Mouse (Mus musculus) urinary bladder, postnatal 10 days (tissue): ENCODE measurements around the gene Rpl37.
A peak's percentile ranks its signal among the peaks of the same experiment; 100 is the strongest.
"Not testable (repeated sequence)": the region's sequence is repeated elsewhere in the genome, so short reads cannot be mapped to it uniquely, and the experiment has no call there.

Experiments used
- DNase-seq: peaks from one replicate; pipeline ENCODE4 v3.0.0; 2022; ENCODE audit warnings: low spot score

The Rpl37 gene

DNA sequence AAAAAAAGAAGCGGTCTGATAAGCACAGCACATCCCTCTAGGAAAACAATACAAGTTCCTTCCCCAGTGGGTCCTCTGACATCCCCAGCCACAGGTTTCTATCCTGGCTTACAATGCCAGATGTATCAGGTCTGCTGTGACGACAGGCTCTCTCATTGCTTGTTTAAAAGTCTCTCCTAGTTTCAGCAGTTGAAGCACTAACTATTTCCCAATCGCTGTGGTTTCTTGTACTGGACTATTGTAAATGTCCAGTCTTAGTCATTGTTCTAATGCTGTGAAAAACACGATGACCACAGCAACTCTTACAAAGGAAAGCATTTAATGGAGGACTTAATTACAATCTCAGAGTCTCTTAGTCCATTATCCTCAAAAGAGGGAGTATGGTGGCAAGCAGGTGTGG lies 10.0 kb downstream of the Rpl37 start:
- no peak for DNase-seq

DNA sequence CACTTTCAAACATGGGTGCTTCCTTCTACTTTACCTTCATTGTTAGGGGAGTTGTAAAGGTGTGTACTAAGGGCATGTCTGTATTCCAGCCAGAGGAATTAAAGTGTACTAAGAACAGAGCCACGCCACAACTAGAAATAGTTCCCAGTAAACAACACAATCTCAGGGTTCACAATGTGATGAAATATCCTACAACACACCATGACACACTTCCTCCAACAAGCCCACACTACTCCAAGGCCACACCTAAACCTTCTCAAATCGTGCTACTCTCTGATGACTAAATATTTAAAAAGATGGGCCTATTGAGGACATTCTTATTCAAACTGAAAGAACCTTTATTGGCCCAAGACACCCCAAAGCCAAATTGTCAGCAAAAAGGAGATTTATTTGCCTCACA lies 11.0 kb downstream of the Rpl37 start:
- no peak for DNase-seq

DNA sequence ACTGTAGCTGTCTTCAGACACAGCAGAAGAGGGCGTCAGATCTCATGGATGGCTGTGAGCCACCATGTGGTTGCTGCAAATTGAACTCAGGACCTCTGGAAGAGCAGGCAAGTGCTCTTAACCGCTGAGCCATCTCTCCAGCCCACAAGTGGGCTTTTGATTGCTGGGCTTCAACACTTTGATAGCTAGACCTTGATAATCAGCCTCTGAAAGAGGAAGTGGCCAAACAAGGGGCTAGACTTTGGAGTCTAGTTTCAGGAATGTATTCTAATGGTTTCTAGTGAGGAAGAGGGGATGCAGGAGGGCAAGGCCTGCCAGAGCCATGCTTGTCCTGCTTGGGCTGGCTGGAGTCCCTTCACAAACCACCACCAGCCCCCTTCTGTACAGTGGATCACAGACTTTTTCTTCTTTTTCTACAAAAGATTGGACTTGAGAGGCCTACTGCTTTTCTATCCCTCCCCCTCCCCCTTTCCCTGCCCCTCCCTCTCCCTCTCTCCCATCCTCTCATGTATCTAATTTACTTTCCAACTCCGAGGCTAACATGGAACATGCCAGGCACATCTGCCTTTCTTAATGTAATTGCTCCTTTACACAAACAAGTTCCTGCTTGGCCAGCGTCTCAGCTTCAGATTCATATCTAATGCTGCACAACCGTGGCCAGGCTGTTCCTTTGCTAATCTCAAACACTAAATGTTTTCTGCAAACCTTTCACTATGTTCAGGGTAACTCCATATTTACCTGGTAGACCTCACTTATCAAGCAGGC lies 11.9 kb downstream of the Rpl37 start:
- DNase-seq = no peak

DNA sequence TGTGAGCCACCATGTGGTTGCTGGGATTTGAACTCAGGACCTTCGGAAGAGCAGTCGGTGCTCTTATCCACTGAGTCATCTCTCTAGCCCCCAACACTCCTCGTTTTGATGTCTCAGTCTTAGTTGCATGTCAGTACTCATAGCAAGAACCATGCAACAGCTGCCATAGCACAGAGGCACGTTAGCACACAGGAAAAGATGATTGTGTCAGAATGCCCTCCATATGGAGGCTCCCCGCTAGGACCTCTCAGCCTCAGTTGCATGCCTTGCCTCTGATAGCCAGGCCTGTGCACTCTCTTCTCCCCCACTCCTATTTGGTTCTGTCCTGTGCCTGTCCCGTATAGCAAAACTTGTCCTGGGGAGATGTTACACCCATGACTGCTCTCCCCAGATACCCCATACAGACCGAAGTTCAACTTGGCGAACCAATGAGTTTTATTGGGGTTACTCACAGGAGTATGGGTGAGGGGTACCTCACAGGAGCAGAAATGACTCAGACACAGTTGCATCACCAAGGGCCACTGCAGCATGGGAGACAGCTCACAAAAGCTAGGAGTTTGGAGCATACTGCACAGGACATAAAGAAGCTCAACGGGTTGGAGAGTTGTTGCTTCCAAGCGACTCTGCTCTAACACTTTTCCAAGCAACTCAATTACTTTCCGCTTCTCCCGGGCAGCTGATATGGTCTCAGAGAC lies 12.8 kb downstream of the Rpl37 start:
- DNase-seq = no peak

DNA sequence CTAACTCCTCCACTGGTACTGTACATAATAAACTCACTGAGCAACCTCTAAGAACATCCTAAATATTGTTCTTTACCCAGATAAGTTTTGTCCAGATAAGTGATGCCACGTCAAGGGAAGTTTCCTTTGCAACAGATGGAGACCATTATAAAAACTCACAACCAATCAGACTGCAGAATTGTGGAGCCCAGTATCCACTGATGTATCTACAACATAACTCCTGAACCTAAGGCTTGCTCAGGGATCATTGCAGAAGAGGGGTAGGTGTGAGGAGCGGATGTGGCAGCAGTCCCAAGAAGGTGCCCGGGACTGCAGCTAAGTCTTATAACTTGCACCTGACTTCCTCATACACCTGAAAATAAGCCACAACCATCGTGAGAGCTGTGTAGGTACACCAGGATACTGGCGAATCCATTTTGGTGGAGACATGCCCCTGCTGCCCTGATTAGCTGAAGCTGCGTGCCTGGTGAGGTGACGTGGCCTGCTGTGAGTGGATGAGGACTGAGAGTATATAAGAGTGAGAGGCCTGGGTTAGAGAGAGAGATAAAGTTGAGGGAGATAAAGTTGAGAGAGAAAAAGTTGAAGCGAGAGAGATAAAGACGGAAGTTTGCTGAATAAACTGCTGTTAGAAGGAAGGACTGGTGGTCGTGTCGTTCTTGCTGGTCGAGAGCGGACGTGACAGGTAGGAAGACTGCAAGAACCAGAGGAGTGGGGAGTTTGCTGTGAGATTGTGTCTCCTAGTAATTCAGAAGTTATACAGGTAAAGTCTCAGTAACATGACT lies 14.6 kb downstream of the Rpl37 start:
- not testable (repeated sequence) for DNase-seq

DNA sequence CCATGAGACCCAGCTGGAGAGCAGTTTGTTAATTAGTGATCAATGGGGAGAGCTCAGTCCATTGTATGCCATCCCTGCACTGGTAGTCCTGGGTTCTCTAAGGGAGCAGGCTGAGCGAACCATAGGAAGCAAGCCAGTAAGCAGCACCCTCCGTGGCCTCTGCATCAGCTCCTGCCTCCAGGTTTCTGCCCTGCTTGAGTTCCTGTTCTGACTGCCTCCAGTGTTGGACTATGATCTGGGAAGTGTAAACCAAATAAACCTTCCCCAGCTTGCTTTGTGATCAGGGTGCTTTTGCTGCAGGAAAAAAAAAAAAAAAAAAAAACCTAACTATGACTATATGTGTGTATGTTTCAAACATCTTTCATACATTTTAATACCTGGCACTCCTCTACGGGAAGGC lies 16.9 kb downstream of the Rpl37 start:
- DNase-seq = no peak

DNA sequence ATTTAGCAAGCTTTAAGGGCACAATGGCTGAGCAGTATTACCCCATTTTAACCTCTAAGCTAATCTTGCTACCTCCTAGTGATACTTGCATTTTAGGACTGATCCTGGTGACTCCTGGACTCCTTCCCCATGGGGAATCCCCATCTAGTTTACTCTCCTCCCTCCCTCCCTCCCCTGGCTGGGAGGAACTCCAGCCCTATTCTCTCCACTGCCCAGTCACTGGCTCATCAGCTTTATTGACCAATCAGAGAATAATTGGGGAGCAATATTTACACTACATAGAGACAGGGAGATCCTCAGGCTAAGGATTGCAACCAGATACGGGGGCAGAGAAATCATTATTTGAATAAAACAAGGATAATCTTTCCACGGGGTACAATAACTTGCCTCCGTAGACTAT lies 17.7 kb downstream of the Rpl37 start:
- DNase-seq = no peak

DNA sequence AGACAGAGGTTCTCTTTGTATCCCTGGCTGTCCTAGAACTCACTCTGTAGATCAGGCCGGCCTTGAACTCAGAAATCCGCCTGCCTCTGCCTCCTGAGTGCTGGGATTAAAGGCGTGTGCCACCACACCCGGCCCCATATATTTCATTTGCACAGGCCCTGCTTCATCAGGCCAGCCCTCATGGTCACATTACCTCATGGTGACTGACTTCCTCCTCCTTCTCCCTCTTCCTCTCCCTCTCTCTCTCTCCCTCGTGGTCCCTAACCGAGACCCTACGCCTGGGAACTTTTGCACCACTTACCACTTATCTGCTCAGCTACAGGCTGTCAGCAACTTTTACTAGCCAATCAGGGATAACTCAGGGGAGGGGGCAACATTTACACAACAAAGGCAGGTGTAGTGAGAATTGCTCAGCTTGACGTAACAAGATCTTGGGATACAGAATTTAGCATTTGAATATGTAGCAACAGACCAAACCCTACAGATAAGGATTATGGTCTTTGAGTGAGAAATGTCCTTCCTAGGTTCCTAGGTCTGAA lies 18.6 kb downstream of the Rpl37 start:
- DNase-seq = no peak

DNA sequence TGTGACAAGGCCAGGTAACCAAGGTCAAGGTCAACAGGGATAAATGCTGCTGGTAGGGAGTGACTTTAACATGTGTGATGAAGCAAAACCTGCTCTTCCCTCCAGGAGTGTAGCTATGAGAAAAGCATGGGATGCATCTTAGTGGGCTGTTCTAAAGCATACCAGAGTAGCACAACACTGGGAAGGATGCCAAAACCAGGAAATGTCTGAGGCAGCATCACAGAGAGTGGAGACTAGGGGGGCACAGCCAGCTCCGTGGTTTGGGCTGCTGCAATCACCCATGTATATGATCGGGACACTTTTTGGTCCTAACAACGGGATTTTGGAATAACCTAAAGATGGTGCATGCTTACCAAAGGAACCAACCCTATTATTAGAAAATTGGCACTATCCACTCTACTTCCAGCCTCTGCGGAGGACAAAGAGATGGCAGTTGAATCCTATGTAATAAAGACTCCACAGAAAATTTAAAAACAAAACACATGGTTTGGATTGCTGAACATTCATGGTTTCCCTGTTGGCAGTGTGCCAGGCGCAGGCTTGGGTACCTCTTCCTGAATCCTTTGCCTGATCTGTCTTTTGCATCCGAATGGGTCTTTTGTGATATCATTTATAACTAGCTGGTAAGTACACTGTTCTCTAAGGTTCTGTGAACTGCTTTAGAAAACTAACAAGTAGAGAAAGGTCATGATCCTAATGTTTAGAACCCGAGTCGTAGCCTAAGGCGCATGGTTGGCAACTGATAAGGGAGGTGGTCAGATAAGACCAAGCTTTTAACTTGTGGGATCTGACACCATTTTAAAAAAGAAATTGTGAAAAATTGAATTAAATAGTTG lies 21.8 kb downstream of the Rpl37 start:
- no peak for DNase-seq

DNA sequence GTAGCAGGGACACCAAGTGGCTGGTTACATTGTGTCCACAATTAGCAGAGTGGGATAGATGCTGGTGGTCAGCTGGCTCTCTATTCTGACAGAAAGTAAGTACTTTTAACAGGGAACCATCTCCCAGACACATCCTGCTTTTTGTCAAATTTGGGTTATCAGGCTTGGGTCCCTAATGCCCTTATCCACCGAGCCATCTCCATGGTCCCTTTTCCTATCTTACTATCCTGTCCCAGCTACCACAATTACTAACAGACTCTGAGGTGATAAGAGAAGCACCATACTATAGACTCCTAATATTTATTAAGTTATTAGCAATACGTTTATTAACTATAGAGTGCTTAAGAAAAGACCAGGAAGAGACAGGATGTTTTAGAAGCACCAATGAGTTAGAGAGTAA lies 22.9 kb downstream of the Rpl37 start:
- DNase-seq = no peak

DNA sequence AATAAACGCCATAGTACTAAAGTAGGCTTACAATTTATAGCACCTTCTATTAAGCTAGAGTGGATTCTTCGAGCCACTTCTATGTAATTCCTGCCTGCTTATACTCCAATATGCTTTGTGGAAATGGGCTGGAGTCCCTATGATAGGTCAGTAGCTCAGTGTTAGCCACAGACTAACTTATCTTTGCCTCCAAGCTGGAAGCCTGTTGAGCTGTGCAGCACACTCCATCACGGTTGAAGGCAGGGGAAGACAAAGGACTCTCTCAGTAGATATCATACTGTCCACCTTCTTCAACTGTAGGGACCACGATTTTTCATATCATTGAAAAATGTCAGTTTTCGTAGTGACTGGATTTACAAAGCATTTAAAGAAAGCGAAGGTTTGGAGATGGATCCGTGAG lies 23.4 kb downstream of the Rpl37 start:
- no peak for DNase-seq

DNA sequence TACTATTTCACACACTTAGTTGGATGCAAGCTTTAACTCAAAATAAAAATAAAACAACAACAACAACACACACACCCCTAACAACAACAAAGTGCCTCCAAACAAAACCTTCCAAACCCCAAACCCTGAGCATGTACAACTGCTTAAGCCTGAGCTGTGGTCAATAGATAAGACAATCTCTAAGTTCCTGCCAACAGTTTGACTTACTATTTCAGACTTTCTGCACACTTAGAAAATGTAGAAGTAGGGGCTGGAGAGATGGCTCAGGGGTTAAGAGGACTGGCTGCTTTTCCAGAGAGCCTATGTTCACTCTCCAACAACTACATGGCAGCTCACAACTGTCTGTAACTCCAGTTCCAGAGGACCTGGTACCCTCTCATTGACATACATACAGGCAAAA lies 23.9 kb downstream of the Rpl37 start:
- no peak for DNase-seq

DNA sequence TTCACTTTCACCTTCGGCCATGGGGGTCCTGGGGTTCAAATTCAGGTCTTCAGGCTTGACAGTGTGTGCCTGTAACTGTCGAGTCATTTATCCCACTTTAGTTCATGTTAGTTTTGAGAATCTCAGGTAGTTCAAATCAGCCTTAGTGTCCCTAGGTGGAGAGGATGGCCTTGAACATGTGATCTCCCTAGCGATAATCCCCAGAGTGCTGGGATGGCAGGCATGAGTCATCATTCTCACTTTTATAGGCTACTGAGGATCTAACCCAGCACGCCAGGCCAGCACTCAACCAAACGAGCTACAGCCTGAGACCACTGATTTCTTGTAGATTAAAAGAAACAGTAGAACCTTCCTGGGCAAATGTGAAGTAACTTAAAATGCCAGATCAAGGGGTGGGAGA lies 25.6 kb downstream of the Rpl37 start:
- no peak for DNase-seq

DNA sequence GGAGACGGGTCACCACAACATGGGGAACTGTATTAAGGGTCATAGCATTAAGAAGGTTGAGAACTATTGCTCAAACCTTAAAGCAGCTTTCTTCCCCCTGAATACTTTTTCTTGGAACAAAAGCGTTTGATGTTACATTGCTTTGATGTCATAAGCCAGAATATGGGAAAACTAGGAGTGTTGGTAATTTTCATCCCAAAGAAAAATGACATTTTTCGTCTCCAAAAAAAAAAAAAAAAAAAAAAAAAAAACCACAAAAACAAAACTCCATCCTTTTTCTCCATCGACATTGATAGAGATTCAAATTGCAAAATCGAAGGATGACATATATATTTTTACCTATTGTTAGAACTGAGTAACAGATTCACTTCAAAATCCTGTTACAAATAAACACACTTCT lies 26.3 kb downstream of the Rpl37 start:
- DNase-seq = no peak

DNA sequence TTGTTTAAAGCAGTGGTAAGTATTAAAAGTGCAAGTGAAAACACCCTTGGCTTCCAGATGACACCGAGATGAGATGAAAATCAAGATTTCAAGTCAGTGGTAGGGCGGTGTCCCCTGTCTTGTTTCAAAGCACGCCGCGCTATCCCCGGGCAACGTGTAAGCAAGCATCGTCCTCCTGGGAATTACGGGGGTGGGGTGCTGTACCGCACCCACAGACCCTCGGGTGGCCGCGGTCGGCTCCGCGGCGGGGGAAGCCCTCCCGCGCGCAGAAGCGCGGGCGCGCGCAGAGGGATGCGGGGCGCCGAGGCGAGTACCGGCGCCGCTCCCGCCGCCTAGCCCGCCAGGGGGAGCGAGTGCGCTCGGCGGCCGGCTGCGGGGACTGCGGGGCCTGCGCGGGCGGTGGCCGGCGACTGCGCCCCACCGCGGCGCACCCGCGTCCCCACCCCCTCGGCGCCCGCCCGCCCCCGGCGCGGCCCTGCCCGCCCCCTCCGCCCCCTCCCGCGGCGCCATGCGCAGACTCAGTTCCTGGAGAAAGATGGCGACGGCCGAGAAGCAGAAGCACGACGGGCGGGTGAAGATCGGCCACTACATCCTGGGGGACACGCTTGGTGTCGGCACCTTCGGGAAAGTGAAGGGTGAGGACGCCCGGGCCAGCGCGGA lies 27.0 kb downstream of the Rpl37 start, which contains the start of gene Prkaa1:
Gene Prkaa1, plus strand, starts transcription at position 501 of the 660 bp plus-strand sequence.
- peak; percentile 15 for DNase-seq

DNA sequence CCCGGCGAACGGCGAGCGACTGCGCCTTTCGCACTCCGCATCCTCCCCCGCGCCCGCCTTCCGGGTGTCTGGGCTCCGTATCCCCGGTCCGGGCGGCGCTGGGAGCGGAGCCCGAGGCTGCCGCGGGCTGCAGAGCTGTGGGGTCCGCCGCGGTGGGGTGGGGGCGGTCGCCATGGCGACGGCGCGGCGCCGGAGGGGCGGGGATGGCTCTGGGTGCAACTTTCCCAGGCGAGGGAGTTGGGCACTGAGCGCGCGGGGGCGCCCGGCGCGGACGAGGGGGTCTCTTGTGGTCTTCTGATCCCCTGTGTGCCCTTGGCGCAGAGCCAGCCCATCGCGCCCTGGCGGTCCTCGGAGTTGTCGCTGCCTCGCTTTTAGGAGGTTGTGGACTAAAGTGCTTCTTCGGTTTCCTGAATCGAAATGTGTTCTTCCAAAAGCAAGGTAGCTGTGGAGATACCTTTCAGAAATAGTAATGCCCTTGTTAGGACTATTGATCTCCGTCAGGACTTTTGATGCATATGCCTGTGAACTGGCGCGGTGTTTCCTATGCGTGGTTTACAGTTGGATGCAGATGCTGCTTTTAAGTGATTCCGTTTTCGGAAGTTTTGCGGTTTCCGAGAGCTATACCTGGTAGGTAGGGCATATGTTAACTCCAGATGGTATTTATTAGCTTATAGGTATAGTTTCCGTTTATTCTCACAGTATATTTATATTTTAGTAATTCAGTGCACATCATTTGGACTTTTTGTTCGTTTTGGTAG lies 27.8 kb downstream of the Rpl37 start:
- peak; percentile 32 for DNase-seq

DNA sequence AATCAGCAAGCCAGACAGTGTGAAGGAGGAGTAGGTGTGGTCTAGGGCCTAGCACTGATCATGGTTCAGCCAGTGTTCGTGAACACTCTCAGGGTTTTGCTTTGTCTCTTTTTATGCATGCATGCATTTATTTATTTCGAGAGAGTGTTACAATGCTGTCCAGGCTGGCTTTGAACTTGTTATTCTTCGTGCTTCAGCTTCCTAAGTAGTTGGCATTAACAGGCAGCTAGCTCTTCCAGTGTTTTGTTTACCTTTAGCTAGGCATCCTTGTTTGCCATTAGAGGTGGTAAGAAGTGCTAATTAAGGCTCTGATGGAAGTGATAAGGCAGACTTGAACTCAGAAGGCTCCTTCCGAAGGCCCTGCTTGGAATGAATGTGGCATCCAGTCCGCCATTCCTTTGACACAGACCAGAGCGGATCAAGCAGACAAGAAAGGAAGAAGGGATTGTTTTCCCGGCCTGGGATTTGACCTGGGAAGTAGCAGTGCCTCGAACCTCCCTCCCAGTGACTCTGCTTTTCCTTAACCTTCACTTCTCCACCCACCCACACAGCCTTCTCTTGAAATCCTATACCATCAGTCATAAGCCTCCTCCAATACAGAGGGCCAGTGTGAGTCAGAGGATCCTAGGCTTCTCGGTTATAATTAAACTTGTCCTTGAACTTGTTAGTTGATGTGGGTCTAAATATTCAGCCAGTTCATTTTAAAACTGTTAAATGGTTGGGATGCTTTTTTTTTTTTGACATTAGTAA lies 28.9 kb downstream of the Rpl37 start:
- DNase-seq = no peak

DNA sequence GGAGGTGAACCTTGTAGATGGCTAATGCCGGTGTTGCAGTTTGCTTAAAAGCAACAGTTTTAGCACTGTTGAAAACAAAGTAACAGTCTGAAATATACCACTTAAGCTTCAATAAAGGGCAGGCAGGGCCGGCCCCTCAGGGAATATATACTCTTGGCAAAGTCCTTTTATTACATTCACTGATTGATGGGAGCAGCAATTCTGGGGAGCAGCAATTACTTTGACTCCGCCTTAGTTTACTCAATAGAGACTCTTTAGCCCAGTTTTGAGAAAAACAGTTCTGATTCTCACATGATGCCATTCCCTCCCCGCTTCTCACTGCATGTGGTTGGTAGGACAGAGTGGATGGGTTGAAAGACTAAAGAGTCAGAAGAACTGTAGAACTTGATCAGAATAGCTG lies 32.7 kb downstream of the Rpl37 start:
- DNase-seq = no peak

DNA sequence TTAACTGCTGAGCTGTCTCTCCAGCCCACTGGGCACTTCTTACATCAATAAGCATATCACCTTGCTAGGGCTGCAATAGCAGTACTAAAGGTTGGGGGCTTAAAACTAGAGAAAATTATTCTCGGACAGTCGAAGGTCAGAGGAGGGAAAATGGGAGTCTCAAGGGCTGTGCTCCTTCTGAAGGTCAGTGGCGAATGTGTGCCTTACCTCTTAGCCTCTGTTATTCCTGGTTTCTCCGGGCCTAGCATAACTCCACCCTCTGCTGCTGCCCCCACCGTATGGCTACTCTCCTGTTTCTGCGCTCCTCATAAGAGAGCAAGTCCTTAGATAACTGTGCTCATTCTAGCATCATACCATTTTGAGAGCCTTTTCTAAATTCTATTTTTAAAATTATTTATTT lies 35.7 kb downstream of the Rpl37 start:
- DNase-seq = no peak

DNA sequence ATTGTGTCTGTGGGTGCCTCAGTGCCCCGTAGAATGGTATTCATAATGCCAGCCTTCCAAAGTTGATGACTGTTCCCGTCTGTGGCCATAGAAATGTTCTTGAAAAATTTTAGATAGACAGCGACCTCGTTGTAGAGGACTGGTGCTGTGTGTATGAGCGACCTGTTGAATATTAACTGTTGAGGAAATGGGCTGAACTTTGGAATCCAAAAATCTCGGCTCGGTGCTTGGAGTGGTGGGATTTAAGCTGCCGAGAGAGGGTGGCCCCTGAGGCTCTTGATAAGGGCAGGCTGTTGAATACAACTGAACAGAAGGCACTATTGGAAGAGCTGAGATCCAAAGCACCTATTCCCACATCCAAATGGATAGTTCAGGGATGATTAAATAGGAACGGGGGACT lies 38.2 kb downstream of the Rpl37 start:
- DNase-seq = no peak
